Mouse (Mus musculus): Measurements from ENCODE around the gene Dnal1.

GRCm38 (mm10) chr12:84163586-84164110 is 49.5 kb downstream of the Dnal1 start:
- TF ChIP-seq GATA1 (IDR thresholded peaks at IDR 0.05; ENCODE audit: low read length), result no peak
- no peak for TF ChIP-seq TAL1 (IDR thresholded peaks at IDR 0.05; ENCODE audit: low read length)

All from erythroblast, embryonic 14.5 days (primary cell).